Mouse (Mus musculus) intestine, embryonic 15.5 days (tissue): ENCODE data around the gene Csf1. TPM values are rescaled to one million over a fixed set of nuclear protein-coding genes. Genes with fewer than 3 reads are reported as not detected.
"Not testable (repeated sequence)": the region's sequence is repeated elsewhere in the genome, so short reads cannot be mapped to it uniquely, and the experiment has no call there.

Experiments
- ATAC-seq: fragments of 200-750 bp; cut with Nextera tagmentation; 2 replicates; pipeline ENCODE4 v1.8.0; 2017; ENCODE audit warnings: moderate TSS enrichment, moderate library complexity
- H3K27ac ChIP-seq: fragments of 300-500 bp; sonication (generic); 2 replicates; pipeline ENCODE4 v1.5.1; 2015; ENCODE audit warnings: mild to moderate bottlenecking, inconsistent platforms
- H3K27me3 ChIP-seq: fragments of 300-500 bp; sonication (generic); replicated peaks from 2 replicates; pipeline ENCODE4 v1.6.1; 2015; ENCODE audit warnings: inconsistent platforms
- H3K36me3 ChIP-seq: fragments of 300-500 bp; sonication (generic); 2 replicates; pipeline ENCODE4 v1.6.1; 2015; ENCODE audit warnings: inconsistent platforms
- H3K4me1 ChIP-seq: fragments of 300-500 bp; sonication (generic); replicated peaks from 2 replicates; pipeline ENCODE4 v1.6.1; 2015; ENCODE audit warnings: inconsistent platforms
- H3K4me2 ChIP-seq: fragments of 300-500 bp; sonication (generic); replicated peaks from 2 replicates; pipeline ENCODE4 v1.6.1; 2015; ENCODE audit warnings: mild to moderate bottlenecking, inconsistent platforms
- H3K4me3 ChIP-seq: fragments of 300-500 bp; sonication (generic); replicated peaks from 2 replicates; pipeline ENCODE4 v1.5.1; 2015; ENCODE audit warnings: inconsistent platforms
- H3K9ac ChIP-seq: fragments of 300-500 bp; sonication (generic); 2 replicates; pipeline ENCODE4 v1.6.1; 2015; ENCODE audit warnings: inconsistent platforms
- H3K9me3 ChIP-seq: fragments of 300-500 bp; sonication (generic); 2 replicates; pipeline ENCODE4 v1.6.1; 2016; ENCODE audit warnings: inconsistent platforms
- WGBS: fragments of 180-500 bp; shearing (Covaris S2); methylation state at CpG from one replicate; pipeline ENCODE4 v1.1.7; 2015; 5-methylcytosine and 5-hydroxymethylcytosine counted together
- polyA plus RNA-seq: library from polyadenylated mRNA; unstranded; fragments of >200 nt; fragmentation: Nextera tagmentation; extraction: Ambion mirVana; gene quantifications from 2 replicates; pipeline ENCODE4 v1.2.1, GENCODE M21; 2015

Gene Csf1
- polyA plus RNA-seq, 1 experiment from 2014 or later = 13.3 TPM

DNA sequence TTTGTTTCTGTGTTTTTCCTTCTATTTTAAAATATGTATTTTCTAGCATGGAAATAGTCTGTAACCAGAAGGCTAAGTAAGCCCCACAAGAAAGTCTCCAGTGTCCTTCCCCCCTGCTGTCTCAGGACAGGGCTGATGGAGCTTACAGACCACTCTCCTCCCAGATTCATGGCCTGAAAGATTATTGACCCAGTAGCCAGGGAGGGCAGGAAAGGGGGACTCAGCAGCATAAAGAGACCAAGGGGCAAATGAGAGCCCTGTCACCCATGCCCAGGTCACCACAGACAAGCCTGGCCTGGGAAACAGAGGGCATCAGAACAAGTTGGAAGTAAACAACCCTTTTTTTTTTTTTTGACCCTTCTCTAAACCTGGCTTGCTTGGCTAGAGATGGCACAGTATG lies 18.9 kb downstream of the Csf1 start:
- Histone ChIP-seq H3K27me3 (no peaks in the 10 kb centered on the region), H3K9me3 (no peaks in the 10 kb centered on the region), H3K4me3 (no peak overlapping the region), H3K27ac (peak overlapping the region; percentile 70), H3K4me2 (no peak overlapping the region), H3K9ac (no peak overlapping the region), H3K4me1 (peaks cover 29% of the 10 kb centered on the region), H3K36me3 (no peaks in the 10 kb centered on the region)
- no peak for ATAC-seq

DNA sequence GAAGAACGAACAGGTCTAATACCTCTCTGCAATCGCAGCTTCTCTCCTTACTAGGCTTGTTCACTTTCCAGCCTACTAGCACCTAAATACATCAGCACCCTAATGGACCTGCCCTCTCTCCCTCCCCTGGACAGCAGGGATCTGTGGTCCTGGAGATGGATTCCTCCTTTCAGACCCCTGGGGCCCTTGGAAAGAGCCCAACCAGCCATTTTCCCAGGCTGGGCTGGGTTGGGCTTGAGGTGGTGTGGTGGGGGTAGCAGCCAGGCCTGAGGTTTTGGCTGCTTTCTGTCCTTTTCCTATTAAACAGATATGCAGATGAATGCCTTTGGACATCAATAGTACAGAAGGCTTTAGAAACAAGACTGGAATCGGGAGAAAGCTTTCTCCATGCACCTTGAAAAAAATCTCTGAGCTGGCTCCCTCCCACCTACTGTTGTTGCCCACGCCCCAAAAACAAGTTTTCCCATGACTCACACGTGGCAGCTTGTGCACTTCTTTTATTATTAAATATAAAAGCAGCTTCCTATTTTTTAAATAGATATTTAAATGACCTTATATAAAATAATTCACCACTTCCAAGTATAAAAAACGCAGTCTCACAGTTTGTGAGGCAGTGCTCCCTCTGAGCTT lies 19.6 kb downstream of the Csf1 start:
- no peaks in the 10 kb centered on the region for H3K9me3 ChIP-seq
- WGBS = 13% methylated on average over 6 of the region's 6 CpGs
- no peak overlapping the region for H3K4me2 ChIP-seq
- no peaks in the 10 kb centered on the region for H3K27me3 ChIP-seq
- H3K36me3 ChIP-seq = no peaks in the 10 kb centered on the region
- H3K4me3 ChIP-seq = no peak overlapping the region
- H3K4me1 ChIP-seq = peaks cover 29% of the 10 kb centered on the region
- H3K9ac ChIP-seq = no peak overlapping the region
- peak; percentile 91 for ATAC-seq
- H3K27ac ChIP-seq = peak overlapping the region; percentile 70

DNA sequence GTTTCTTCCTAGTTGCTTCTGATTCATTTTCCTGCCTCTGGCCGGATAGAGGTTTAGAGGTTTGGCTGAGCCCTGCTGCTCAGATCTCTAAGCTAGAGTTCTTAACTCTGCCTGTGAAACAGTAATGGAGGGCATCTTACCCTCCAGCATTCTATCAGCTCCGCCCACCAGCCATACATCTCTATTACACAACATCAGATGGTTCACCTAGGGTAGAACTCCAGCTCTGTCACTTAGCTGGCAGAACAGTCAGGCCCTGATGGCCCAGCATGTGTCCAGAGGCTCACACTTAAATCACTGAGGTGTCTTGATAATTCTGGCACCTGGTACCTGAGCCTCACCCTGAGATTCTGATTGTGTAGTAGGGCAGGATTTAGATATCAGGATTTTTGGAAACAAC lies 20.3 kb downstream of the Csf1 start:
- Histone ChIP-seq H3K4me2 (no peak overlapping the region), H3K4me1 (peaks cover 29% of the 10 kb centered on the region), H3K4me3 (no peak overlapping the region), H3K27me3 (no peaks in the 10 kb centered on the region), H3K9me3 (no peaks in the 10 kb centered on the region), H3K36me3 (no peaks in the 10 kb centered on the region), H3K27ac (no peak overlapping the region), H3K9ac (no peak overlapping the region)
- 75% methylated on average over 2 of the region's 2 CpGs for WGBS
- ATAC-seq = peak; percentile 35

DNA sequence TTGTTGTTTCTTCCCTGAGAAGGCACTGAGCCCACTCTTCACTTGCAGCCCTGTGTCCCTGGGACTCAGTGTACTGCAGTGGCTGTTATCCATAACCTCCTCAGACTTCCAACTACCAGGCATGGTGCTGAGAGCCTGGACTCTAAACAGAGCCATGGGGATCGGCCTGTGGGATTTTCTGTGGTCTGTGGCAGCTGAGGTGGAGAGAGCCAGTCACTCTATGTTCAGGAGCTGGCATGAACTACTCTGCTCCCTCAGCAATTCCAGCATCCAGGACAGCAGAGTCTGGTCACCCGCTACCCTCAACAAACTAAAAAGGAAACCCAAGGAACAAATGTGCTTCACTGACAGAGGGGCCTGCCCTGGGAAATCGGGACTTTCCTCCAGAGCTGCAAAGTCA lies 20.8 kb downstream of the Csf1 start:
- no peak overlapping the region for H3K9ac ChIP-seq
- H3K9me3 ChIP-seq = no peaks in the 10 kb centered on the region
- no peak overlapping the region for H3K27ac ChIP-seq
- H3K4me1 ChIP-seq = peaks cover 29% of the 10 kb centered on the region
- H3K4me2 ChIP-seq = no peak overlapping the region
- 66% methylated on average over 3 of the region's 3 CpGs for WGBS
- no peak for ATAC-seq
- no peaks in the 10 kb centered on the region for H3K36me3 ChIP-seq
- no peak overlapping the region for H3K4me3 ChIP-seq
- no peaks in the 10 kb centered on the region for H3K27me3 ChIP-seq

DNA sequence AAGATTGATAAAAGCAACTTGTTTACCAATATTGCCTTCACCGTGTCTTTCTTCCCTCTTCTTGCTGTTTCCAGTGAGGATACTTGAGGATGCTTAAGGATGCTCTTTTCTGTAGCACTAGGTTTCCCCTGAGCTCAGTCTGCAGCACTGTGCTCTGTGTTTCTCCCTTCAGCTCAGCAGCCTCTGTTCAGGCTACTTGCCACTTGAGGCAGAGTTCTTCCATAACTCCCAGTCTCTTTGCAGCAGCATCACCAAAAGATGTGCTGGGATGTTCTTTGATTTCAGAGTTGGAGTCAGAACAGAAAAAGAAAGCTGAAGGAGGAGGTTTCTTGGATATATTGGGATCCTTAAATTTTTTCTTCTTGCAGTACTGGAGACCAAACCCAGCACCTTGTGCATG lies 21.6 kb downstream of the Csf1 start:
- Histone ChIP-seq H3K27me3 (no peaks in the 10 kb centered on the region), H3K27ac (no peak overlapping the region), H3K4me2 (no peak overlapping the region), H3K4me3 (no peak overlapping the region), H3K36me3 (no peaks in the 10 kb centered on the region), H3K9me3 (no peaks in the 10 kb centered on the region), H3K9ac (no peak overlapping the region), H3K4me1 (peaks cover 29% of the 10 kb centered on the region)
- ATAC-seq = no peak
- WGBS = 85% methylated on average over 1 of the region's 1 CpGs

DNA sequence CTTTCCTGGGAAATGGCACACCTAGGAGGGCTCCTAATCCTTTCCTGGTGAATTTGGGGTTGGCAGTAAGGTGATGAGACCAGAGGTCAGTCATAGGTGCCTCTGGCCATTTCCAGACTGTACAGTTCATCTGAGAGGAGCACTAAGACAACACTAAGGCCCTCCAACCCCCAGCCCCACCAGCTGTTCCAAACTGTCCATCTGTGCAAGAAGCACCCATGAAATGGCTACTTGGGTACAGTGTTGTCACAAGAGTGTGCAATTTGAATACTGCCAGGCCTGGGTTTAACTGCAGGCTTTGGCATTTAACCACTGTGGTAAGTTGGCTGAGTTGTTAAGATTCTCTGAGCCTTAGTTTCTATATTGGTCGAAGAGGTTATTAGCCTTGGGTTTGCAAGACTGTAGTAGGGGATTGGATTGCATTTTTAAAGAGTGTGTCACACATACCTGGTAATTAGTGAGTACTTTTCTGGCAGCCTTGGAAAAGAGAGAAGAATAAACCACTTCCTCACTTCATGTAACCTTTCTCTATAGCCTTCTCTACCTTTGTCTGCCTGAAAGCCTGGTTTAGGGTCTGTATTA lies 22.6 kb downstream of the Csf1 start:
- no peak for ATAC-seq

DNA sequence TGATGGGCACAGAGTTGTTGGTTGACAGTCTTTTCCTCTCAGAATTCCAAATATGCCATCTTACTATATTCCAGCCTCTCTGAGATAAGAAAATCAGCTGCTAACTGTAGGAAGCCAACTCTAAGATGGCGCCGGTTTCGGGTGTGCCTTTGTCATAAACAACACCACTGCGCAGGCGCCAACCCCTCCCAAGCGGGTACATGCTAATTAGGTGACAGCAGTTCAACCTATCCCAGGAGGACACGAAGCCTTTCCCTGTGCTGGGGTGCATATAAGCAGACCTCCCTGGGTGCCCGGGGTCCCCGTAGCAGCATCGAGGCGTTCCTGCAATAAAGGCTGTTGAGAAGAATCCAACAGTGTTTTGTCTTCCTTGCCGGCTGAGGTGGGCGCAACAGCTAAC lies 24.6 kb downstream of the Csf1 start:
- H3K4me1 ChIP-seq, H3K36me3 ChIP-seq, H3K9me3 ChIP-seq, H3K27me3 ChIP-seq, H3K27ac ChIP-seq, ATAC-seq, H3K9ac ChIP-seq, H3K4me3 ChIP-seq, H3K4me2 ChIP-seq: not testable (repeated sequence)
- WGBS = 94% methylated on average over 13 of the region's 13 CpGs

More for the DNA sequence above, 22.6 kb downstream of the Csf1 start:
- H3K36me3 ChIP-seq = no peaks in the 10 kb centered on the region
- H3K9ac ChIP-seq = no peak overlapping the region
- no peak overlapping the region for H3K27ac ChIP-seq
- H3K4me3 ChIP-seq = no peak overlapping the region
- H3K9me3 ChIP-seq = no peaks in the 10 kb centered on the region
- WGBS = 78% methylated on average over 1 of the region's 1 CpGs
- no peaks in the 10 kb centered on the region for H3K27me3 ChIP-seq
- no peak overlapping the region for H3K4me2 ChIP-seq
- peaks cover 25% of the 10 kb centered on the region for H3K4me1 ChIP-seq

DNA sequence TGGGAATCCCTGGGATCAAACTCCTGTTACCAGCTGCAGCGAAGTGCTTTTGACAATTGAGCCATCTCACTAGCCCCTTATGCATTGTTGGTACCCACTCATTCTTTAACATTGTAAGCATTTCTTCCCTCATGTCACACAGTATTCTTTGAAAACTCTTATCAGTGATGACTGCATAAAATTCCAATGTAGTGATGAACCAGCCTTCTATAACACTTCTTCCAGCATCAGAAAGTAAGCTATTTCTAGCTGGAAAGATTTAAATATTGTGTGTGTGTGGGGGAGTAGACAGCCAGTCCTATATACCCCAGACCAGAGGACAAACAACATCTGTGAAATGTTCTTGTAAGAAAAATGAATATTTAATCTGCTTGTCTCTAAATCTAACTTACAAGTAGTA lies 26.9 kb downstream of the Csf1 start:
- no peak overlapping the region for H3K9ac ChIP-seq
- no peak overlapping the region for H3K4me2 ChIP-seq
- H3K4me1 ChIP-seq = no peaks in the 10 kb centered on the region
- H3K4me3 ChIP-seq = no peak overlapping the region
- no peaks in the 10 kb centered on the region for H3K27me3 ChIP-seq
- no peaks in the 10 kb centered on the region for H3K36me3 ChIP-seq
- H3K27ac ChIP-seq = no peak overlapping the region
- WGBS = 73% methylated on average over 1 of the region's 1 CpGs
- ATAC-seq = no peak
- H3K9me3 ChIP-seq = no peaks in the 10 kb centered on the region

DNA sequence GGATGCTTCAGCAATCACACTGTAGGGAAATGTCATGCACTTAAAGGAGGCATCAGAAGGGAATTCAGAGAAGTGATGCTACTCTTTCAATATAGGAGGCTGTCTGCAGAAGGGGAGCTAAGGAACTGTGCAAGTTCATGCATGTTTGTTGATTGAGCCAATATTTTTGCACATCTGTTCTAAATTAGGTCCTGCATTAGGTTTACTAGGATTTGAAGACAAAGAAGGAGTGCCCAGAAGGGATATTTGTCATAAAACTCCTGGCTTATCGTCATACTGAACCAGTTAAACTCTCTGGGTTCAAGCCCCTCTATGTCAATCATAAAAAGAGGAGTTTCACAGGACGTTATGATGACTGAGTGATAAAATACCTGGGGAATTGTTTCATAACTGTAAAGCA lies 30.0 kb downstream of the Csf1 start:
- Histone ChIP-seq H3K9ac (no peak overlapping the region), H3K36me3 (no peaks in the 10 kb centered on the region), H3K27me3 (no peaks in the 10 kb centered on the region), H3K4me3 (no peak overlapping the region), H3K4me1 (no peaks in the 10 kb centered on the region), H3K4me2 (no peak overlapping the region), H3K27ac (no peak overlapping the region), H3K9me3 (no peaks in the 10 kb centered on the region)
- 73% methylated on average over 2 of the region's 2 CpGs for WGBS
- no peak for ATAC-seq

DNA sequence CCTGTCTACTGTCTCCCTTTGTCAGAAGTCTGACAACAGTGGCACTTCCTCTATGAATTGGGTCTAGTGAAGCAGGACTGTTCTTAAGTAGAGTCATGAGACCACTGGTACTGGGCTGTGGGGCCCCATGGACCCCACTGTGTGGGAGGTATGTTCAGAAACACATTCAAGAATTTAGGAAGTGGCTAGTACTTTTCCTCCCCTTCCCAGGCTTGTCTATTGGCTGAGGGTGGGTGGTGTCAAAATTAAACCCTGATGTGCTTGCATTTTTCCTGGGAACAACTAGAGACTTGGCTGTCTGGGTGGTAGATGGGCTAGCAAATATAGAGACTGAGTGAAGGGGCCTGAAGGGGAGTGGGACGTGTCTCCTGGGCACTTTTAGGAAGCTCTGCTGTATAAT lies 31.8 kb downstream of the Csf1 start:
- H3K9ac ChIP-seq = no peak overlapping the region
- WGBS = 75% methylated on average over 1 of the region's 1 CpGs
- no peak overlapping the region for H3K4me2 ChIP-seq
- no peak overlapping the region for H3K27ac ChIP-seq
- H3K4me1 ChIP-seq = no peaks in the 10 kb centered on the region
- no peak overlapping the region for H3K4me3 ChIP-seq
- no peaks in the 10 kb centered on the region for H3K36me3 ChIP-seq
- H3K9me3 ChIP-seq = no peaks in the 10 kb centered on the region
- ATAC-seq = no peak
- no peaks in the 10 kb centered on the region for H3K27me3 ChIP-seq

DNA sequence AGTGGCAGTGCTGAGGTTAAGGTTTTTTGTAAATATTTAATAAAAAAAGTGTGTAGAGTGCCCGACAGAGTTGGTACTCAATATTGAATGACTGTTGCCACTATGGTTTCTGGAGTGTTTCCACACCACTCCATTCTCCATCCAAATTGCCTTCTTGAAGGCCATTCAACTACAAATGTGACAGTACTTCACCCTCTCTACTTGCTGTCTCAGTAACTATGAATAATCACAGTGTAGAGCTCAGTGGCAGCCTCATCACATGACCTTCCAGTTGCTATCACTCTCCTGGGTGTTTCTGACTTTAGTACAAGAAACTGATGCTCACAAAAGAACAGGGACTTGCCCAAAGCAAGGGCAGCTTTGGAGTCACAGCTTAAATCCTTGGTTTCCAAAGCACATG lies 44.3 kb downstream of the Csf1 start:
- H3K9me3 ChIP-seq = no peaks in the 10 kb centered on the region
- H3K27me3 ChIP-seq = no peaks in the 10 kb centered on the region
- no peak overlapping the region for H3K4me2 ChIP-seq
- no peak overlapping the region for H3K9ac ChIP-seq
- no peaks in the 10 kb centered on the region for H3K36me3 ChIP-seq
- H3K4me3 ChIP-seq = no peak overlapping the region
- WGBS = 55% methylated on average over 1 of the region's 1 CpGs
- no peak overlapping the region for H3K27ac ChIP-seq
- H3K4me1 ChIP-seq = peaks cover 9% of the 10 kb centered on the region; the same call in 1 of the 2 replicates
- ATAC-seq = no peak

DNA sequence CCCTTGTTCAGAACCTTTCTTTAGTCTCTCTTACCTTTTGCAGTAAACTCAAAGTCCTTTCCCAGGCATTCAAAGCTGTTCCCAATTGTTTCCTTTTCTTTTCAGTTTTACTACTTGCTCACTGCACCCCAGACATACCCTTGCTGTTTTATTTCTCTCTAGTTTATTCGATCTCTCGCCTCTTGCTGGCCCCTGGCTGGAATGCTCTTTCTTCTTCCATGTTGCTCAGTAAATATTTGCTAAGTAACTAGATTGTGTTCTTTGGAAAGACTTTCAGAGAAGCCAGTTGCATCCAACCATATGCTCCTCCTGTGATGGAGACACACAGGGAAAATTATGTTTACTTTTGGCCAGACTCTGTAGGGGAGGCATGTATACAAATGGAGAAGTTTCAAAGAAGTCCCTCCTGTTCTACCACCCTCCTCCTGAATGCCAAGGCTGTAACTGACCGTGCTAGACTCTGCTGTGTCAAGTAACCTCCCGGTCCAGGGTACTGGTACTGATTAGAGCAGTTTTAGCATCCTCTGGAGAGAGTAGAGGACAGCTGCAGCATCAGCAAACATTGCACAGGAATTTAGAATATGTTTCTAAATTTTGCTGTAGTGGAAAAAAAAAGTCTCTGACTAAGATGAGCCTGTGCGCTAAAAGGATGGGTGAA lies 45.9 kb downstream of the Csf1 start:
- no peaks in the 10 kb centered on the region for H3K36me3 ChIP-seq
- H3K4me2 ChIP-seq = no peak overlapping the region
- H3K4me3 ChIP-seq = no peak overlapping the region
- WGBS = 24% methylated on average over 5 of the region's 5 CpGs
- no peak overlapping the region for H3K9ac ChIP-seq
- H3K27me3 ChIP-seq = no peaks in the 10 kb centered on the region
- ATAC-seq = peak; percentile 41; the same call in 1 of the 2 replicates
- peaks cover 9% of the 10 kb centered on the region; the same call in 1 of the 2 replicates for H3K4me1 ChIP-seq
- H3K27ac ChIP-seq = peak overlapping the region; percentile 66; the same call in 1 of the 2 replicates
- no peaks in the 10 kb centered on the region for H3K9me3 ChIP-seq

DNA sequence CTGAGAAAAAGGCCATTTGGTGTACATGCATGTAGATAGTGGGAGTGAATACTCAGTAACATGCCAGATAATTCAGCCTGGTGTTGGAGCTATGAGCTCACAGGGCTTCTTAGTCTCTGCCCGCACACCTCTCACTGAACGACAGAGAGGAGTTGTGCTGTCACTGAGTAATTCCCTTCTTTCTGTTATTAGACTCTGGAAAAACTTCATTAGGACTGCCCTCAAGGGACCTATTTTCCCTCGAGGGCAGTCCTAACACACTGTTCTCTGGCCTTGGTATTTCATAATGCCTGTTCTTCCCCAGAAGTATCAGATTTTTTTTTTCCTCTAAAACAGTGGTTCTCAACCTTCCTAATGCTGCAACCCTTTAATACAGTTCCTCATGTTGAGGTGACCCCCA lies 48.2 kb downstream of the Csf1 start:
- 56% methylated on average over 3 of the region's 3 CpGs for WGBS
- peaks cover 9% of the 10 kb centered on the region; the same call in 1 of the 2 replicates for H3K4me1 ChIP-seq
- H3K4me3 ChIP-seq = no peak overlapping the region
- H3K36me3 ChIP-seq = no peaks in the 10 kb centered on the region
- H3K27ac ChIP-seq = no peak overlapping the region
- no peak for ATAC-seq
- H3K4me2 ChIP-seq = no peak overlapping the region
- H3K9me3 ChIP-seq = no peaks in the 10 kb centered on the region
- H3K27me3 ChIP-seq = no peaks in the 10 kb centered on the region
- no peak overlapping the region for H3K9ac ChIP-seq
